Comparison of ENCODE assay signal across 9 mouse cellular contexts in genomic region chr2:110362432-110363283, GRCm38 (mm10). TPM values are rescaled to one million over a fixed set of nuclear protein-coding genes. Genes with fewer than 3 reads are reported as not detected.
DNase-seq lines count a peak whose midpoint lies in the region; ATAC-seq lines count a peak whose summit lies in the region.
"Had no signal": no experiment of that assay in that cellular context is flagged by ENCODE, and none has a peak within 500 bp of the region (broad histone marks: within the 10 kb centered on the region; RNA-seq: fewer than 3 reads in every experiment).

Fibin (minus strand) TSS chr2:110363183.

- H3K9ac ChIP-seq in hindbrain, embryonic 12.5 days: peak within 1 kb of the TSS; percentile 54
- peak within 1 kb of the TSS; percentile 58 for H3K9ac ChIP-seq in lung, embryonic 15.5 days

- peak within 1 kb of the TSS; percentile 25; the same call in 1 of the 2 replicates for H3K27ac ChIP-seq in hindbrain, embryonic 12.5 days
- H3K27ac ChIP-seq in lung, embryonic 15.5 days: peak within 1 kb of the TSS; percentile 81

- no peaks in the 10 kb centered on the region for H3K9me3 ChIP-seq in hindbrain, embryonic 12.5 days (replicated peaks)
- no peaks in the 10 kb centered on the region for H3K9me3 ChIP-seq in lung, embryonic 15.5 days

- no peaks in the 10 kb centered on the region; the same call in 1 of the 2 replicates for H3K27me3 ChIP-seq in hindbrain, embryonic 12.5 days
- peaks cover 19% of the 10 kb centered on the region for H3K27me3 ChIP-seq in lung, embryonic 15.5 days

- peaks cover 11% of the 10 kb centered on the region; the same call in 1 of the 2 replicates for H3K4me1 ChIP-seq in hindbrain, embryonic 12.5 days
- 0 out of 2 replicates have a peak, but pooled peaks cover 4% of the 10 kb centered on the region for H3K4me1 ChIP-seq in lung, embryonic 15.5 days

- no peaks in the 10 kb centered on the region for H3K36me3 ChIP-seq in hindbrain, embryonic 12.5 days
- H3K36me3 ChIP-seq in lung, embryonic 15.5 days: no peaks in the 10 kb centered on the region

- H3K4me2 ChIP-seq in hindbrain, embryonic 12.5 days (replicated peaks): peak within 1 kb of the TSS; percentile 73
- peak within 1 kb of the TSS; percentile 54 for H3K4me2 ChIP-seq in lung, embryonic 15.5 days

- peak; percentile 29 to 60 for DNase-seq in urinary bladder, adult 18-20 months (ENCODE audit: low spot score in 2 of 2)
- DNase-seq in urinary bladder, postnatal 10 days (ENCODE audit: low spot score): no peak
- peak; percentile 39 to 42 for DNase-seq in frontal cortex, postnatal 25 days (ENCODE audit: low spot score in 2 of 2)
- peak; percentile 26 to 41 for DNase-seq in layer of hippocampus, postnatal 14 days (ENCODE audit: low spot score in 2 of 2)
- DNase-seq in retina, embryonic 14.5 days (ENCODE audit: low spot score): peak; percentile 69
- no peak for DNase-seq in spleen, adult 18-20 months

- WGBS in hindbrain, embryonic 12.5 days: 1% methylated on average over 33 of the region's 33 CpGs
- 2% methylated on average over 33 of the region's 33 CpGs for WGBS in lung, embryonic 15.5 days

- peak; percentile 87 for ATAC-seq in hindbrain, embryonic 12.5 days (ENCODE audit: low FRiP score)
- ATAC-seq in lung, embryonic 15.5 days (ENCODE audit: borderline replicate concordance, extremely low read depth, low FRiP score, low TSS enrichment): peak; percentile 79

- peak within 1 kb of the TSS; percentile 44 for H3K4me3 ChIP-seq in hindbrain, embryonic 12.5 days
- peak within 1 kb of the TSS; percentile 52 for H3K4me3 ChIP-seq in lung, embryonic 15.5 days

RNA-seq across cellular contexts. Expression of gene Fibin, which starts in this region (rescaled TPM):
- polyA plus RNA-seq in hindbrain, embryonic 12.5 days (2016; fragmentation: Nextera tagmentation; extraction: Ambion mirVana): 29.5 and 54.2 TPM in 2 replicates
- 1 to 10 TPM; 3.3 to 3.6 TPM for total RNA-seq in layer of hippocampus, postnatal 14 days (2021)
- polyA plus RNA-seq in lung, embryonic 15.5 days (2015; fragmentation: Nextera tagmentation; extraction: Ambion mirVana): 49.9 and 54.2 TPM in 2 replicates
- total RNA-seq: hematopoietic stem cell, adult 5-6 weeks had no signal

Comparison
In these comparisons a context has a peak if more than half of its experiments do, and no peak if none do; other contexts are left out.
1. DNase-seq: peak in urinary bladder, adult 18-20 months (2 of 2), frontal cortex, postnatal 25 days (2 of 2), layer of hippocampus, postnatal 14 days (2 of 2) and retina, embryonic 14.5 days (single experiment); none in urinary bladder, postnatal 10 days (single experiment) and spleen, adult 18-20 months (0 of 2).